Mouse (Mus musculus): ENCODE data around the gene Gcnt2.
"Not testable (repeated sequence)": the region's sequence is repeated elsewhere in the genome, so short reads cannot be mapped to it uniquely, and the experiment has no call there.

- not testable (repeated sequence) for TF ChIP-seq CTCF (IDR thresholded peaks at IDR 0.05; ENCODE audit: control insufficient read depth, insufficient read depth, low read length); POLR2A (IDR thresholded peaks at IDR 0.05; ENCODE audit: borderline replicate concordance, control insufficient read depth, low read depth, low read length)
Measured at GRCm38 (mm10) chr13:40931871-40932270, 72.3 kb downstream of the Gcnt2 start.

All from bone marrow, adult 2 months (tissue).